Mouse (Mus musculus): Measurements from ENCODE around the gene Magt1.

Gene Magt1

GRCm38 (mm10) chrX:105939245-105939644 is 72.5 kb downstream of the Magt1 start:
- WGBS: 93% methylated on average over 6 of the region's 7 CpGs

DNA sequence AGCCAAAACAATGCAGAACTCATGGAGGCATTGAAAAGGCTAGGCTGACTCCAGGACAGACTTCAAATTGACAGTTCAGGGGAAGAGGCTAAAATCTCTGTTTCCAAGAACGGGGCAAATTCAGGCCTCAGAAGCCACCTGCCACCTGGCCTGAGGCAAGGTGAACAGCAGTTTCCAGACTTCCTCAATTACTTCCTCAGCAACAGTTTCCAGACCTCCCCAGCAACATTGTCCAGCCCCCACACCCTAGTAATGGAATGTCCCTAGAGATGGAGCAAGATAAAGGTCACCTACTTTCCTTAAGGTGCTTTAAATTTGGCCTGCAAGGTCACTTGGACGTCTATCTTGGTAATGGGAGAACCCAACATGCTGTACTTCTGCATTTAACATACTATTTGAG is 74.0 kb downstream of the Magt1 start:
- 75% methylated on average over 2 of the region's 2 CpGs for WGBS

DNA sequence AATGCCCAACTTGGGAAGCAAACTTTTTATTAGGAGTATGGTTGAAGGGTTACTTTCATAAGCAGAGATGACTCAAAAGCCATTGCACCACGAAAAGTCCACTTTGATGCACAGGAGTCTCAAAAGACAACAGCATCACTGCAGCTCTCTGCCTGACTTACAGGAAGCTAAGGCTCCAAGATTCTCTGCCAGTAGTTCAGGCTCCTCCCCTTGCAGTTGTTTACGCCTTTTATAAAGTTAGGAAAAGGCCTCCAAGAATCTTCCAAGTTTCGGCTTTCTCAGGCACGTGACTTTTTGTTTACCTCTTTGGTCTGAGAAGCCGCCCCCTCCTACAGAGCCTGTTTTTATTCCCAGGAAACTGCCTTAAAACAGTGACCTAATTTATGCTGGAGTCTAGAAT is 77.4 kb downstream of the Magt1 start:
- 39% methylated on average over 5 of the region's 5 CpGs for WGBS

DNA sequence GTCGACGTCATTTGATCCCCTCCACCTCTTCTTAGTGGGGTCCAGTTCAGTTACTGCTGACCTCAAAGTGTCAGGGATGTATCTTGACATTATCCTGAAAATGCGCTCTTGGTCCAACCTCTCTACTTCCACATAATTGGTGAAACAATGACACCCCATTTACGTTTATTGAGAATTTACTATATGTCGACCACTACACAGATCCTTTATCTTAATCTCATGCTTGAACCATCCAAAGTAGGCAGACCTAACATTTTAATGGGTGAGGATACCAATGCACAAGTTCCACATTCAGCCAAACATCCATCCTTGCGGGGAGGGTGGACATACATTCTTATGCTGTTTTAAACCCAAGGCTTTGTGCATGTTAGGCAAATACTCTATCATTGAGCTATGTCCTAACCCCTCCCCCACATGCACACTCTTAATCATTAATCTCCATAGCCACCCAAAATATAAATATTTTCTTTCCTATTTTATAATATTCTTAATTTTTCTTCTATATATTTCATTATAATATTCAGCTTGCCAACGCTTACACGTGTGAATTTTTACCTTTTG is 82.1 kb downstream of the Magt1 start:
- 24% methylated on average over 8 of the region's 8 CpGs for WGBS

DNA sequence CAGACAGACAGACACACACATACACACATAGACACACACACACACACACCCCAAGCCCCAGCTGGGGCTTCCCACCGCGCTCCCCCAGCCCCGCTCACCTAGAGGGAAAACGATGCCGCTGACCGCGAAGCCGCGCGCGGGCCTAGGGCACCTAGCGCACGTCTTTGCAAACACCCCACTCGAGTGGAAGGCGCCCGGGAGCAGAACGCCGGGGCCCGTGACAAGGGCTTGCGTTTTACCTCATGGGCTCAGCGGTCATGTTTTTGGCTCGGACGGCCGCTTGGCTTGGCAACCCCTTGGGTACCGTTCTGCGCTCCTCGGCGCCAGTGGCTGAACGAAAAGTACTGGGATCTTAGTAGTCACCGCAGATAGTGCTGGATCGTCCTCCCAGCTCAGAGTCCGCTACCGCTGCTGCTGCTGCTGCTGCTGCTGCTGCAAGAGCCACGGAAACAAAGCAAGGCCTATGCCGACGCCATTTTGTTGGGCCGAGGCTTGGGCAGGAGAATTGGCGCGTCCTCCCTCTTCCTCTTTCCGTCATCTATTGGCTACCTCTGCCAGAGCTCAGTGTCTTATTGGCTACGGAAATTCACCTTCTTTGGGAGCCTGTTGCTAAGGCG is 82.7 kb downstream of the Magt1 start, which contains the start of gene Atrx:
Gene Atrx, minus strand, starts transcription at position 543 of the 617 bp plus-strand sequence.
- 10% methylated on average over 42 of the region's 42 CpGs for WGBS

DNA sequence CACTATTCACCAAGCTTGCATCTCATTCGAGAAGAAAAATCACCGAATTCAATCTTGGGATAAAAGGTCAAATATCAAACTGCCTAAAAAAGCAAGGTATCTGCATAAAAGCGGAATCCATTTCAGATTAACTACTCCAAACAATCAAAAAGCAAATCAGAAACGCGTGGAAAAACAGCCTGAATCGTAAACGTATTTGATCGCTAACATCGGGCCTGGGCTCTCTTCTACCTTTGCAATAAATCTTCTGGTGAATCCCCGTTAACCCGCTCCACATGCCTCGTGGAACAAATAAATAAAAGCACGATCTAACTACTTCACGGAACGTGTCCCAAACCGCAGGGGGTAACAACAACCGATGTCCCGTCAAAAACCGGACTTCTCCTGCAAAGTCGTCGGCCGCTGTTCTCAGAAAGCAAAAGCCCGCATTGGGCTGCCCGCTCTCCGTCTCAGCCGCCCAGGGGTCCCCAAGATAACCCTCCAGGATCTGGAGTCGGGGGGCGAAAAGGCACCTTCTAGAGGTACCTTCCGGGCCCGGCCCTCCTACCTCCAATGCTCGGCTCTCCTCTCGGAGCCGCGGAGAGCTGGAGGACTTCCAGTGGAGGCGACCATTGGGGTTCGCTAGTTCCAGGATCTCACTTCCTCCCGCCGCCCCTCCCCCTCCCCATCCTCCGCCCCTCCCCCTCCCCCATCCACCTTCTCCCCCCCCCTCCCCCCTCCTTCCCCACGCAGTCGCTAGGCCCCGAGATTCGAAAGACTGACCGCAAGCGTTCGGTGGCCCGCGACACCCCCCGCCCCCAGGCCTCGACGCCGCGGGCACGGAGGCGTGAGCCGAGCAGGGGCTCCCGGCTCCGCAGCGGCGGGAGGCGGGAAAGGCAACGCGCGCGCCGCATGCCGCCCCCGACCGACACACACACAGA is 83.5 kb downstream of the Magt1 start:
- WGBS: 9% methylated on average over 50 of the region's 69 CpGs

GRCm38 (mm10) chrX:105926121-105926735 is 85.5 kb downstream of the Magt1 start:
- 14% methylated on average over 12 of the region's 12 CpGs for WGBS

- WGBS: 74% methylated on average over 5 of the region's 5 CpGs
These were observed 87.2 kb downstream of the Magt1 start for GRCm38 (mm10) chrX:105924326-105925070.

GRCm38 (mm10) chrX:105923896-105924295 is 87.8 kb downstream of the Magt1 start:
- whole genome bisulfite sequencing: 50% methylated on average over 1 of the region's 1 CpGs

DNA sequence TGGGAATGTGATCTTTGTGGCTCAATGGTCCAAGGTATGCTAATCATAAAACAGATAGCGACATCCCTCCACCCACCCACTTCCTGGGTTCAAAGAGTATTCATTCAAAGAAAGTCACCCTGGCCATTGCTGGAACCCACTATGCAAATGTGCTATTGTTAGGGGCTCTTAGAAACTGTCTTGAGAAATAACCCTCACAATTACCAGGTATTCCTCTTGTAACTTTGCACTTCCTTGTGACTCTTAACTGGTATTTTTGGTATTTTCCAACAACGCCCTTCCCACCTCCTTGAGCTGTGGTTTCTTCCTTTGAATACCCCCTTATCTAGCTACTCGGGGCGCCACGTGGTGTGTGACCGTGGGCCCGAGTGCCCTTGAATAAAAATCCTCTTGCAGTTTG is 88.7 kb downstream of the Magt1 start:
- 86% methylated on average over 7 of the region's 7 CpGs for WGBS

GRCm38 (mm10) chrX:105921421-105921820 is 90.3 kb downstream of the Magt1 start:
- 66% methylated on average over 2 of the region's 2 CpGs for WGBS

Data from cerebral cortex, adult 2 months (tissue).